Mouse (Mus musculus) bone marrow macrophage, adult 2 months (primary cell): ENCODE measurements around the gene Cxcl16. TPM values are rescaled to one million over a fixed set of nuclear protein-coding genes. Genes with fewer than 3 reads are reported as not detected.
"Not testable (repeated sequence)": the region's sequence is repeated elsewhere in the genome, so short reads cannot be mapped to it uniquely, and the experiment has no call there.

ENCODE experiments used
- H3K27ac ChIP-seq: 2 replicates; pipeline ENCODE4 v1.5.1; 2012; ENCODE audit warnings: low read depth, low read length; ENCODE audit not compliant: insufficient read depth
- H3K4me1 ChIP-seq: 2 replicates; pipeline ENCODE4 v1.6.1; 2012; ENCODE audit warnings: low read length; ENCODE audit not compliant: control insufficient read depth, insufficient read depth
- H3K4me3 ChIP-seq: 2 replicates; pipeline ENCODE4 v1.5.1; 2012; ENCODE audit warnings: mild to moderate bottlenecking, low read length, moderate library complexity; ENCODE audit not compliant: insufficient read depth
- CTCF ChIP-seq: IDR thresholded peaks from 2 replicates; pipeline ENCODE4 v1.5.1; 2012; ENCODE audit warnings: low read depth, mild to moderate bottlenecking, low read length, moderate library complexity
- POLR2A ChIP-seq: IDR thresholded peaks from 2 replicates; pipeline ENCODE4 v1.6.1; 2012; ENCODE audit warnings: mild to moderate bottlenecking, low read depth, low read length, borderline replicate concordance
- polyA plus RNA-seq: library from polyadenylated mRNA; stranded (reverse); fragments of >200 nt; gene quantifications from 2 replicates; pipeline ENCODE4 v1.2.4, GENCODE M21; 2012; ENCODE audit not compliant: missing spikeins, insufficient read depth, insufficient read length

Gene Cxcl16
- polyA plus RNA-seq, 1 experiment, result 434 TPM

- TF ChIP-seq CTCF, result no peak
- TF ChIP-seq POLR2A, result no peak
- H3K4me3 ChIP-seq, result no peak overlapping the region
- H3K27ac ChIP-seq, result no peak overlapping the region
- peaks cover 50% of the 10 kb centered on the region for H3K4me1 ChIP-seq
These were observed 20.9 kb downstream of the Cxcl16 start for GRCm38 (mm10) chr11:70438728-70439374.

- H3K4me1 ChIP-seq, result peaks cover 50% of the 10 kb centered on the region
These were observed 22.4 kb downstream of the Cxcl16 start for GRCm38 (mm10) chr11:70437426-70437825.

GRCm38 (mm10) chr11:70435476-70435875, 24.3 kb downstream of the Cxcl16 start:
- Histone ChIP-seq H3K4me1 (peaks cover 35% of the 10 kb centered on the region), H3K4me3 (peak overlapping the region; percentile 70), H3K27ac (peak overlapping the region; percentile 92)
- TF ChIP-seq CTCF, result 0 out of 2 replicates have a peak, but pooled peaks have one; percentile 20
- TF ChIP-seq POLR2A, result no peak

More at GRCm38 (mm10) chr11:70437426-70437825, 22.4 kb downstream of the Cxcl16 start:
- 0 out of 2 replicates have a peak overlapping the region, but pooled peaks have one; percentile 4 for H3K27ac ChIP-seq
- TF ChIP-seq POLR2A (no peak), CTCF (no peak)
- H3K4me3 ChIP-seq, result no peak overlapping the region

GRCm38 (mm10) chr11:70433951-70434350, 25.8 kb downstream of the Cxcl16 start:
- peaks cover 30% of the 10 kb centered on the region for H3K4me1 ChIP-seq
- TF ChIP-seq CTCF (no peak), POLR2A (no peak)
- H3K4me3 ChIP-seq, result peak overlapping the region; percentile 70
- H3K27ac ChIP-seq, result peak overlapping the region; percentile 92

GRCm38 (mm10) chr11:70433569-70433943, 26.2 kb downstream of the Cxcl16 start:
- H3K4me1 ChIP-seq, result peaks cover 30% of the 10 kb centered on the region
- H3K27ac ChIP-seq, result peak overlapping the region; percentile 92
- peak overlapping the region; percentile 70 for H3K4me3 ChIP-seq
- no peak for TF ChIP-seq CTCF
- no peak for TF ChIP-seq POLR2A

- TF ChIP-seq POLR2A, result no peak
- Histone ChIP-seq H3K4me3 (peak overlapping the region; percentile 70), H3K4me1 (peaks cover 30% of the 10 kb centered on the region), H3K27ac (peak overlapping the region; percentile 92)
These were observed 26.8 kb downstream of the Cxcl16 start for GRCm38 (mm10) chr11:70432895-70433568.

GRCm38 (mm10) chr11:70432048-70432894, 27.5 kb downstream of the Cxcl16 start, which contains the start of gene Arrb2:
Arrb2 (plus strand) TSS chr11:70432635.
- H3K4me1 ChIP-seq, result peaks cover 26% of the 10 kb centered on the region
- TF ChIP-seq CTCF (peak; percentile 50; the same call in 1 of the 2 replicates), POLR2A (no peak)
- H3K4me3 ChIP-seq, result peak within 1 kb of the TSS; percentile 70
- peak within 1 kb of the TSS; percentile 92 for H3K27ac ChIP-seq

GRCm38 (mm10) chr11:70431574-70431973, 28.2 kb downstream of the Cxcl16 start:
- peak overlapping the region; percentile 60; the same call in 1 of the 2 replicates for H3K4me3 ChIP-seq
- no peak overlapping the region for H3K27ac ChIP-seq

GRCm38 (mm10) chr11:70426598-70426997, 33.2 kb downstream of the Cxcl16 start:
- not testable (repeated sequence) for H3K4me3 ChIP-seq, H3K4me1 ChIP-seq, H3K27ac ChIP-seq

More at GRCm38 (mm10) chr11:70431574-70431973, 28.2 kb downstream of the Cxcl16 start:
- TF ChIP-seq CTCF (no peak), POLR2A (no peak)
- H3K4me1 ChIP-seq, result peaks cover 19% of the 10 kb centered on the region
